Mouse (Mus musculus) liver, embryonic 14.5 days (tissue): ENCODE measurements at regions not wholly inside any gene's neighbourhood (a gene's known extent, or its start where the extent isn't known, plus 50 kb on each side); places are given as distances from the start of the nearest gene placed in this dataset.

Experiments
- ATAC-seq: fragments of 200-750 bp; cut with Nextera tagmentation; 2 replicates; pipeline ENCODE4 v1.8.0; 2017; ENCODE audit warnings: moderate number of reproducible peaks, mild to moderate bottlenecking, moderate library complexity; ENCODE audit not compliant: insufficient read depth
- DNase-seq, 3 experiments: peaks; one replicate each; pipeline ENCODE4 v3.0.0-alpha.2; 2012 to 2013; ENCODE audit warnings: low read depth in 3 of 3, low spot score in 3 of 3
- H3K27ac ChIP-seq: fragments of 300-500 bp; sonication (generic); 2 replicates; pipeline ENCODE4 v1.5.1; 2014; ENCODE audit warnings: moderate library complexity, mild to moderate bottlenecking, control low read depth, inconsistent platforms
- H3K27me3 ChIP-seq: fragments of 300-500 bp; sonication (generic); 2 replicates; pipeline ENCODE4 v1.6.1; 2014; ENCODE audit warnings: mild to moderate bottlenecking, low read length, moderate library complexity; ENCODE audit not compliant: control insufficient read depth, insufficient read depth
- H3K36me3 ChIP-seq: fragments of 300-500 bp; sonication (generic); replicated peaks from 2 replicates; pipeline ENCODE4 v1.6.1; 2014; ENCODE audit warnings: low read depth; ENCODE audit not compliant: control insufficient read depth, insufficient read depth
- H3K4me1 ChIP-seq, 2 experiments: fragments of 200-500 bp in 1 of 2; fragments of 300-500 bp in 1 of 2; sonication (generic) in 1 of 2; replicated peaks; 2 replicates each; pipeline ENCODE4 v1.6.1; 2012 to 2014; ENCODE audit warnings: antibody characterized with exemption in 1 of 2, inconsistent platforms in 1 of 2, low read length in 1 of 2; ENCODE audit not compliant: control insufficient read depth in 2 of 2, insufficient read depth in 2 of 2
- H3K4me2 ChIP-seq: fragments of 300-500 bp; sonication (generic); 2 replicates; pipeline ENCODE4 v1.6.1; 2014; ENCODE audit warnings: low read depth, mild to moderate bottlenecking, control low read depth, moderate library complexity
- H3K4me3 ChIP-seq, 2 experiments: fragments of 200-500 bp in 1 of 2; fragments of 300-500 bp in 1 of 2; sonication (generic) in 1 of 2; 2 replicates each; pipeline ENCODE4 v1.5.1; 2012 to 2014; ENCODE audit warnings: low read depth in 2 of 2, low read length in 2 of 2, mild to moderate bottlenecking in 2 of 2, control low read depth in 1 of 2, inconsistent platforms in 1 of 2, moderate library complexity in 1 of 2; ENCODE audit not compliant: insufficient read depth in 1 of 2
- H3K9ac ChIP-seq: fragments of 300-500 bp; sonication (generic); replicated peaks from 2 replicates; pipeline ENCODE4 v1.6.1; 2014; ENCODE audit warnings: mild to moderate bottlenecking, control low read depth, moderate library complexity
- H3K9me3 ChIP-seq: fragments of 300-500 bp; sonication (generic); 2 replicates; pipeline ENCODE4 v1.6.1; 2016; ENCODE audit warnings: low read length, mixed read lengths; ENCODE audit not compliant: control insufficient read depth
- CTCF ChIP-seq: IDR thresholded peaks from 2 replicates; pipeline ENCODE4 v1.5.1; 2016; ENCODE audit warnings: antibody characterized with exemption, low read depth, control low read depth
- EP300 ChIP-seq: IDR thresholded peaks from 2 replicates; pipeline ENCODE4 v1.6.1; 2016; ENCODE audit warnings: antibody characterized with exemption, low read depth
- WGBS: fragments of 180-500 bp; shearing (Covaris S2); extraction: QIAGEN DNeasy Blood & Tissue Kit; methylation state at CpG from one replicate; pipeline ENCODE4 v1.1.7; 2014; ENCODE audit not compliant: insufficient replicate concordance; 5-methylcytosine and 5-hydroxymethylcytosine counted together

- DNase-seq: no peak
- Histone ChIP-seq H3K27me3 (no peaks in the 10 kb centered on the region; the same call in 1 of the 2 replicates), H3K4me2 (no peak overlapping the region), H3K36me3 (no peaks in the 10 kb centered on the region), H3K9ac (no peak overlapping the region), H3K9me3 (no peaks in the 10 kb centered on the region), H3K27ac (no peak overlapping the region), H3K4me3 (no peak overlapping the region), H3K4me1 (no peaks in the 10 kb centered on the region)
- 58% methylated on average over 9 of the region's 9 CpGs for WGBS
- TF ChIP-seq CTCF (no peak), EP300 (no peak)
- ATAC-seq: no peak
These were observed 64.0 kb upstream of the Zc3h12a start for GRCm38 (mm10) chr4:125191680-125192079.

- 27% methylated on average over 11 of the region's 11 CpGs for WGBS
- Histone ChIP-seq H3K27me3 (no peaks in the 10 kb centered on the region; the same call in 1 of the 2 replicates), H3K4me2 (no peak overlapping the region), H3K4me1 (no peaks in the 10 kb centered on the region), H3K4me3 (no peak overlapping the region), H3K9me3 (no peaks in the 10 kb centered on the region), H3K36me3 (no peaks in the 10 kb centered on the region), H3K9ac (no peak overlapping the region), H3K27ac (no peak overlapping the region)
- ATAC-seq (no peak), DNase-seq (no peak)
- no peak for TF ChIP-seq EP300
- TF ChIP-seq CTCF: no peak
These were observed 63.4 kb upstream of the Zc3h12a start for GRCm38 (mm10) chr4:125191010-125191409.

GRCm38 (mm10) chr4:125189971-125190370 is 62.3 kb upstream of the Zc3h12a start:
- no peak overlapping the region for H3K9ac ChIP-seq
- no peaks in the 10 kb centered on the region for H3K36me3 ChIP-seq
- H3K4me3 ChIP-seq: no peak overlapping the region
- H3K4me2 ChIP-seq: no peak overlapping the region
- no peaks in the 10 kb centered on the region for H3K9me3 ChIP-seq
- H3K27ac ChIP-seq: no peak overlapping the region
- DNase-seq: no peak
- TF ChIP-seq EP300 (no peak), CTCF (no peak)
- no peaks in the 10 kb centered on the region for H3K4me1 ChIP-seq
- H3K27me3 ChIP-seq: no peaks in the 10 kb centered on the region
- ATAC-seq: no peak

- 56% methylated on average over 9 of the region's 9 CpGs for WGBS
- ATAC-seq (no peak), DNase-seq (no peak)
- H3K4me3 ChIP-seq: no peak overlapping the region
- H3K27ac ChIP-seq: no peak overlapping the region
- H3K4me2 ChIP-seq: no peak overlapping the region
- H3K4me1 ChIP-seq: no peaks in the 10 kb centered on the region
- no peaks in the 10 kb centered on the region for H3K9me3 ChIP-seq
- TF ChIP-seq CTCF (no peak), EP300 (no peak)
- no peak overlapping the region for H3K9ac ChIP-seq
- no peaks in the 10 kb centered on the region for H3K27me3 ChIP-seq
- no peaks in the 10 kb centered on the region for H3K36me3 ChIP-seq
These were observed 58.6 kb upstream of the Zc3h12a start for GRCm38 (mm10) chr4:125186246-125186645.

GRCm38 (mm10) chr4:125185076-125185475 is 57.4 kb upstream of the Zc3h12a start:
- Histone ChIP-seq H3K36me3 (no peaks in the 10 kb centered on the region), H3K4me2 (no peak overlapping the region), H3K9ac (no peak overlapping the region), H3K4me1 (no peaks in the 10 kb centered on the region), H3K9me3 (no peaks in the 10 kb centered on the region), H3K27me3 (no peaks in the 10 kb centered on the region), H3K27ac (no peak overlapping the region), H3K4me3 (no peak overlapping the region)
- no peak for TF ChIP-seq CTCF
- no peak for TF ChIP-seq EP300
- no peak for DNase-seq
- no peak for ATAC-seq
- 60% methylated on average over 5 of the region's 5 CpGs for WGBS
